Mouse (Mus musculus): ENCODE results near the gene Rbm18. TPM values are rescaled to one million over a fixed set of nuclear protein-coding genes. Genes with fewer than 3 reads are reported as not detected.
"Not testable (repeated sequence)": the region's sequence is repeated elsewhere in the genome, so short reads cannot be mapped to it uniquely, and the experiment has no call there.

Rbm18 gene
- 149 and 164 TPM in 2 replicates for polyA plus RNA-seq (2015; fragmentation: Nextera tagmentation; extraction: Ambion mirVana)

- Histone ChIP-seq H3K9ac (replicated peaks) (peak within 1 kb of the TSS; percentile 69), H3K27ac (replicated peaks) (peak within 1 kb of the TSS; percentile 81), H3K27me3 (no peaks in the 10 kb centered on the region), H3K4me3 (peak within 1 kb of the TSS; percentile 62), H3K4me2 (replicated peaks) (peak within 1 kb of the TSS; percentile 61), H3K9me3 (no peaks in the 10 kb centered on the region), H3K36me3 (peaks cover 29% of the 10 kb centered on the region), H3K4me1 (peaks cover 29% of the 10 kb centered on the region)
- under 1% methylated on average over 50 of the region's 50 CpGs for WGBS
- peak; percentile 99 for ATAC-seq (replicated peaks)
Measured at GRCm38 (mm10) chr2:36136300-36136941, at the start of gene Rbm18, which contains the start of gene Mrrf. Gene Rbm18 (minus strand): TSS chr2:36136773. Gene Mrrf (plus strand): TSS chr2:36136389.

GRCm38 (mm10) chr2:36184876-36185275 is 48.3 kb upstream of the Rbm18 start:
- H3K27me3 ChIP-seq: no peaks in the 10 kb centered on the region
- WGBS: 62% methylated on average over 6 of the region's 6 CpGs
- no peak for ATAC-seq (replicated peaks)
- no peaks in the 10 kb centered on the region for H3K9me3 ChIP-seq
- no peak overlapping the region for H3K27ac ChIP-seq (replicated peaks)
- H3K4me1 ChIP-seq: peaks cover 5% of the 10 kb centered on the region; the same call in 1 of the 2 replicates
- H3K4me2 ChIP-seq (replicated peaks): no peak overlapping the region
- no peak overlapping the region for H3K4me3 ChIP-seq
- H3K9ac ChIP-seq (replicated peaks): no peak overlapping the region
- H3K36me3 ChIP-seq: no peaks in the 10 kb centered on the region

GRCm38 (mm10) chr2:36184192-36184591 is 47.6 kb upstream of the Rbm18 start:
- Histone ChIP-seq H3K4me1 (peaks cover 5% of the 10 kb centered on the region; the same call in 1 of the 2 replicates), H3K27ac (replicated peaks) (no peak overlapping the region), H3K36me3 (0 out of 2 replicates have a peak, but pooled peaks cover 4% of the 10 kb centered on the region), H3K9ac (replicated peaks) (no peak overlapping the region), H3K4me3 (no peak overlapping the region), H3K4me2 (replicated peaks) (no peak overlapping the region), H3K9me3 (no peaks in the 10 kb centered on the region), H3K27me3 (no peaks in the 10 kb centered on the region)
- ATAC-seq (replicated peaks): no peak
- 97% methylated on average over 2 of the region's 2 CpGs for WGBS

- Histone ChIP-seq H3K27me3 (no peaks in the 10 kb centered on the region), H3K36me3 (peaks cover 6% of the 10 kb centered on the region; the same call in 1 of the 2 replicates), H3K27ac (replicated peaks) (0 out of 2 replicates have a peak overlapping the region, but pooled peaks have one; percentile 4), H3K4me1 (peaks cover 5% of the 10 kb centered on the region; the same call in 1 of the 2 replicates), H3K9me3 (no peaks in the 10 kb centered on the region), H3K4me3 (no peak overlapping the region), H3K9ac (replicated peaks) (no peak overlapping the region), H3K4me2 (replicated peaks) (no peak overlapping the region)
- WGBS: 39% methylated on average over 2 of the region's 2 CpGs
- no peak; the same call in 1 of the 2 replicates for ATAC-seq (replicated peaks)
Measured at GRCm38 (mm10) chr2:36183278-36183677, 46.7 kb upstream of the Rbm18 start.

- H3K9me3 ChIP-seq; H3K4me2 ChIP-seq (replicated peaks); ATAC-seq (replicated peaks); H3K4me3 ChIP-seq; H3K36me3 ChIP-seq; H3K27me3 ChIP-seq; H3K9ac ChIP-seq (replicated peaks); H3K4me1 ChIP-seq; H3K27ac ChIP-seq (replicated peaks): not testable (repeated sequence)
- 91% methylated on average over 4 of the region's 4 CpGs for WGBS
Measured at GRCm38 (mm10) chr2:36181587-36182368, 45.2 kb upstream of the Rbm18 start.

GRCm38 (mm10) chr2:36179487-36179886 is 42.9 kb upstream of the Rbm18 start:
- Histone ChIP-seq H3K36me3 (peaks cover 9% of the 10 kb centered on the region), H3K9me3 (no peaks in the 10 kb centered on the region), H3K9ac (replicated peaks) (no peak overlapping the region), H3K27ac (replicated peaks) (no peak overlapping the region), H3K4me1 (peaks cover 5% of the 10 kb centered on the region; the same call in 1 of the 2 replicates), H3K4me3 (no peak overlapping the region), H3K27me3 (no peaks in the 10 kb centered on the region), H3K4me2 (replicated peaks) (no peak overlapping the region)
- 68% methylated on average over 3 of the region's 3 CpGs for WGBS
- ATAC-seq (replicated peaks): no peak

- Histone ChIP-seq H3K36me3 (no peaks in the 10 kb centered on the region), H3K9ac (replicated peaks) (no peak overlapping the region), H3K9me3 (no peaks in the 10 kb centered on the region), H3K4me3 (no peak overlapping the region), H3K27me3 (no peaks in the 10 kb centered on the region), H3K27ac (replicated peaks) (no peak overlapping the region), H3K4me2 (replicated peaks) (no peak overlapping the region), H3K4me1 (peaks cover 9% of the 10 kb centered on the region)
- ATAC-seq (replicated peaks): no peak
- 82% methylated on average over 3 of the region's 3 CpGs for WGBS
Measured at GRCm38 (mm10) chr2:36172574-36172973, 36.0 kb upstream of the Rbm18 start.

GRCm38 (mm10) chr2:36172136-36172535 is 35.6 kb upstream of the Rbm18 start:
- H3K27me3 ChIP-seq: no peaks in the 10 kb centered on the region
- peaks cover 9% of the 10 kb centered on the region for H3K4me1 ChIP-seq
- H3K4me2 ChIP-seq (replicated peaks): no peak overlapping the region
- no peak overlapping the region for H3K27ac ChIP-seq (replicated peaks)
- no peak overlapping the region for H3K9ac ChIP-seq (replicated peaks)
- H3K9me3 ChIP-seq: no peaks in the 10 kb centered on the region
- ATAC-seq (replicated peaks): no peak
- no peaks in the 10 kb centered on the region for H3K36me3 ChIP-seq
- no peak overlapping the region for H3K4me3 ChIP-seq
- WGBS: 37% methylated on average over 4 of the region's 4 CpGs

- no peaks in the 10 kb centered on the region for H3K36me3 ChIP-seq
- H3K4me2 ChIP-seq (replicated peaks): no peak overlapping the region
- 87% methylated on average over 4 of the region's 4 CpGs for WGBS
- H3K9ac ChIP-seq (replicated peaks): no peak overlapping the region
- H3K4me1 ChIP-seq: peaks cover 9% of the 10 kb centered on the region
- no peaks in the 10 kb centered on the region for H3K27me3 ChIP-seq
- no peak for ATAC-seq (replicated peaks)
- no peaks in the 10 kb centered on the region for H3K9me3 ChIP-seq
- no peak overlapping the region for H3K4me3 ChIP-seq
- H3K27ac ChIP-seq (replicated peaks): no peak overlapping the region
Measured at GRCm38 (mm10) chr2:36169176-36169575, 32.6 kb upstream of the Rbm18 start.

GRCm38 (mm10) chr2:36167990-36168618 is 31.5 kb upstream of the Rbm18 start:
- H3K9ac ChIP-seq (replicated peaks): no peak overlapping the region
- WGBS: 93% methylated on average over 1 of the region's 1 CpGs
- H3K27me3 ChIP-seq: no peaks in the 10 kb centered on the region
- ATAC-seq (replicated peaks): no peak
- no peak overlapping the region for H3K27ac ChIP-seq (replicated peaks)
- H3K9me3 ChIP-seq: no peaks in the 10 kb centered on the region
- H3K4me3 ChIP-seq: no peak overlapping the region
- 0 out of 2 replicates have a peak, but pooled peaks cover 2% of the 10 kb centered on the region for H3K36me3 ChIP-seq
- H3K4me1 ChIP-seq: peaks cover 9% of the 10 kb centered on the region
- H3K4me2 ChIP-seq (replicated peaks): no peak overlapping the region

- H3K4me1 ChIP-seq: no peaks in the 10 kb centered on the region
- no peak for ATAC-seq (replicated peaks)
- WGBS: 82% methylated on average over 4 of the region's 4 CpGs
- H3K4me3 ChIP-seq: no peak overlapping the region
- no peak overlapping the region for H3K9ac ChIP-seq (replicated peaks)
- H3K4me2 ChIP-seq (replicated peaks): no peak overlapping the region
- no peaks in the 10 kb centered on the region for H3K27me3 ChIP-seq
- H3K27ac ChIP-seq (replicated peaks): no peak overlapping the region
- peaks cover 14% of the 10 kb centered on the region for H3K36me3 ChIP-seq
- no peaks in the 10 kb centered on the region for H3K9me3 ChIP-seq
Measured at GRCm38 (mm10) chr2:36159336-36159735, 22.8 kb upstream of the Rbm18 start.

- Histone ChIP-seq H3K9ac (replicated peaks) (no peak overlapping the region), H3K4me3 (no peak overlapping the region), H3K9me3 (no peaks in the 10 kb centered on the region), H3K4me2 (replicated peaks) (no peak overlapping the region), H3K36me3 (peaks cover 15% of the 10 kb centered on the region), H3K27me3 (no peaks in the 10 kb centered on the region), H3K4me1 (no peaks in the 10 kb centered on the region), H3K27ac (replicated peaks) (no peak overlapping the region)
- no peak for ATAC-seq (replicated peaks)
- 91% methylated on average over 1 of the region's 1 CpGs for WGBS
Measured at GRCm38 (mm10) chr2:36157461-36157860, 20.9 kb upstream of the Rbm18 start.
